Mouse (Mus musculus) embryonic facial prominence, embryonic 11.5 days (tissue): ENCODE results near the gene Rufy2. TPM values are rescaled to one million over a fixed set of nuclear protein-coding genes. Genes with fewer than 3 reads are reported as not detected.

Experiments used
- ATAC-seq: fragments of 200-750 bp; cut with Nextera tagmentation; replicated peaks from 2 replicates; pipeline ENCODE4 v1.8.0; 2017; ENCODE audit warnings: low read depth; ENCODE audit not compliant: insufficient number of reproducible peaks, low FRiP score, low TSS enrichment
- DNase-seq: peaks from one replicate; pipeline ENCODE4 v3.0.0-alpha.2; 2015; ENCODE audit warnings: low spot score
- H3K27ac ChIP-seq: fragments of 300-500 bp; sonication (generic); replicated peaks from 2 replicates; pipeline ENCODE4 v1.5.1; 2014; ENCODE audit warnings: mild to moderate bottlenecking, low read depth, low read length, control low read depth
- H3K27me3 ChIP-seq: fragments of 300-500 bp; sonication (generic); 2 replicates; pipeline ENCODE4 v1.6.1; 2014; ENCODE audit warnings: mild to moderate bottlenecking, low read length, moderate library complexity, mixed read lengths; ENCODE audit not compliant: control insufficient read depth, insufficient read depth
- H3K36me3 ChIP-seq: fragments of 300-500 bp; sonication (generic); replicated peaks from 2 replicates; pipeline ENCODE4 v1.6.1; 2014; ENCODE audit warnings: low read depth, mild to moderate bottlenecking, low read length, moderate library complexity, mixed read lengths; ENCODE audit not compliant: control insufficient read depth, insufficient read depth
- H3K4me1 ChIP-seq: fragments of 300-500 bp; sonication (generic); 2 replicates; pipeline ENCODE4 v1.6.1; 2014; ENCODE audit warnings: low read length, mixed read lengths; ENCODE audit not compliant: control insufficient read depth, insufficient read depth
- H3K4me2 ChIP-seq: fragments of 300-500 bp; sonication (generic); 2 replicates; pipeline ENCODE4 v1.6.1; 2014; ENCODE audit warnings: low read depth, mild to moderate bottlenecking, control low read depth, low read length, moderate library complexity
- H3K4me3 ChIP-seq: fragments of 300-500 bp; sonication (generic); 2 replicates; pipeline ENCODE4 v1.5.1; 2014; ENCODE audit warnings: low read depth, low read length, control low read depth
- H3K9ac ChIP-seq: fragments of 300-500 bp; sonication (generic); replicated peaks from 2 replicates; pipeline ENCODE4 v1.6.1; 2014; ENCODE audit warnings: mild to moderate bottlenecking, control low read depth, low read length
- H3K9me3 ChIP-seq: fragments of 300-500 bp; sonication (generic); replicated peaks from 2 replicates; pipeline ENCODE4 v1.6.1; 2016; ENCODE audit warnings: mild to moderate bottlenecking, low read length, inconsistent platforms, mixed read lengths; ENCODE audit not compliant: control insufficient read depth
- WGBS: fragments of 180-500 bp; shearing (Covaris S2); extraction: QIAGEN DNeasy Blood & Tissue Kit; methylation state at CpG from one replicate; pipeline ENCODE4 v1.1.7; 2014; 5-methylcytosine and 5-hydroxymethylcytosine counted together
- polyA plus RNA-seq: library from polyadenylated mRNA; unstranded; fragments of >200 nt; fragmentation: Nextera tagmentation; extraction: Ambion mirVana; gene quantifications from 2 replicates; pipeline ENCODE4 v1.2.1, GENCODE M21; 2014

Gene Rufy2
- 19.8 and 20.3 TPM in 2 replicates for polyA plus RNA-seq

GRCm38 (mm10) chr10:62980039-62980954 lies at the start of gene Rufy2:
Gene Rufy2 (plus strand): TSS chr10:62980223.
- H3K27ac ChIP-seq: 0 out of 2 replicates have a peak within 1 kb of the TSS, but pooled peaks have one; percentile 43
- no peaks in the 10 kb centered on the region for H3K4me1 ChIP-seq
- peak within 1 kb of the TSS; percentile 89 for H3K9ac ChIP-seq
- no peaks in the 10 kb centered on the region for H3K9me3 ChIP-seq
- no peaks in the 10 kb centered on the region; the same call in 1 of the 2 replicates for H3K36me3 ChIP-seq
- no peaks in the 10 kb centered on the region for H3K27me3 ChIP-seq
- DNase-seq (peak; percentile 86), ATAC-seq (peak; percentile 91)
- peak within 1 kb of the TSS; percentile 55 for H3K4me2 ChIP-seq
- WGBS: 1% methylated on average over 75 of the region's 77 CpGs
- peak within 1 kb of the TSS; percentile 82 for H3K4me3 ChIP-seq

GRCm38 (mm10) chr10:62932381-62932780 lies 47.6 kb upstream of the Rufy2 start:
- Histone ChIP-seq H3K27ac (no peak overlapping the region), H3K4me1 (no peaks in the 10 kb centered on the region), H3K4me3 (no peak overlapping the region), H3K36me3 (no peaks in the 10 kb centered on the region; the same call in 1 of the 2 replicates), H3K9ac (no peak overlapping the region), H3K9me3 (no peaks in the 10 kb centered on the region), H3K27me3 (no peaks in the 10 kb centered on the region), H3K4me2 (no peak overlapping the region)
- 85% methylated on average over 1 of the region's 1 CpGs for WGBS
- no peak for DNase-seq
- ATAC-seq: no peak

- H3K4me1 ChIP-seq: no peaks in the 10 kb centered on the region
- no peak overlapping the region for H3K27ac ChIP-seq
- no peak overlapping the region for H3K4me3 ChIP-seq
- ATAC-seq (no peak), DNase-seq (no peak)
- 85% methylated on average over 10 of the region's 10 CpGs for WGBS
- no peak overlapping the region for H3K9ac ChIP-seq
- H3K9me3 ChIP-seq: no peaks in the 10 kb centered on the region
- H3K4me2 ChIP-seq: no peak overlapping the region
- no peaks in the 10 kb centered on the region for H3K27me3 ChIP-seq
- H3K36me3 ChIP-seq: no peaks in the 10 kb centered on the region; the same call in 1 of the 2 replicates
These were observed 34.9 kb upstream of the Rufy2 start for GRCm38 (mm10) chr10:62944975-62945580.

GRCm38 (mm10) chr10:62946738-62947471 lies 33.1 kb upstream of the Rufy2 start, which contains the start of gene Dna2:
Gene Dna2 (plus strand): TSS chr10:62947026.
- DNase-seq (peak; percentile 91), ATAC-seq (peak; percentile 89)
- peak within 1 kb of the TSS; percentile 69 for H3K4me3 ChIP-seq
- no peaks in the 10 kb centered on the region for H3K27me3 ChIP-seq
- H3K27ac ChIP-seq: peak within 1 kb of the TSS; percentile 49
- H3K9ac ChIP-seq: peak within 1 kb of the TSS; percentile 89
- peak within 1 kb of the TSS; percentile 68 for H3K4me2 ChIP-seq
- H3K9me3 ChIP-seq: no peaks in the 10 kb centered on the region
- no peaks in the 10 kb centered on the region; the same call in 1 of the 2 replicates for H3K36me3 ChIP-seq
- no peaks in the 10 kb centered on the region for H3K4me1 ChIP-seq
- WGBS: under 1% methylated on average over 62 of the region's 68 CpGs

- no peak overlapping the region for H3K9ac ChIP-seq
- H3K4me2 ChIP-seq: no peak overlapping the region
- DNase-seq (no peak), ATAC-seq (no peak)
- no peaks in the 10 kb centered on the region; the same call in 1 of the 2 replicates for H3K36me3 ChIP-seq
- no peak overlapping the region for H3K27ac ChIP-seq
- H3K4me3 ChIP-seq: no peak overlapping the region
- WGBS: 87% methylated on average over 7 of the region's 7 CpGs
- H3K4me1 ChIP-seq: no peaks in the 10 kb centered on the region
- H3K27me3 ChIP-seq: no peaks in the 10 kb centered on the region
- no peaks in the 10 kb centered on the region for H3K9me3 ChIP-seq
These were observed 31.5 kb upstream of the Rufy2 start for GRCm38 (mm10) chr10:62948551-62948950.

- Histone ChIP-seq H3K36me3 (peaks cover 13% of the 10 kb centered on the region), H3K27ac (no peak overlapping the region), H3K4me2 (no peak overlapping the region), H3K27me3 (no peaks in the 10 kb centered on the region), H3K4me3 (no peak overlapping the region), H3K9ac (no peak overlapping the region), H3K9me3 (no peaks in the 10 kb centered on the region), H3K4me1 (no peaks in the 10 kb centered on the region)
- DNase-seq (no peak), ATAC-seq (no peak)
- 93% methylated on average over 7 of the region's 7 CpGs for WGBS
These were observed 16.1 kb upstream of the Rufy2 start for GRCm38 (mm10) chr10:62963956-62964355.

- H3K27me3 ChIP-seq: no peaks in the 10 kb centered on the region
- ATAC-seq: no peak
- H3K27ac ChIP-seq: no peak overlapping the region
- H3K4me1 ChIP-seq: no peaks in the 10 kb centered on the region
- DNase-seq: no peak
- peaks cover 11% of the 10 kb centered on the region for H3K36me3 ChIP-seq
- no peaks in the 10 kb centered on the region for H3K9me3 ChIP-seq
- WGBS: 90% methylated on average over 11 of the region's 11 CpGs
- H3K9ac ChIP-seq: no peak overlapping the region
- no peak overlapping the region for H3K4me2 ChIP-seq
- H3K4me3 ChIP-seq: no peak overlapping the region
These were observed 14.2 kb upstream of the Rufy2 start for GRCm38 (mm10) chr10:62965796-62966195.
